Mouse (Mus musculus) neural tube, embryonic 14.5 days (tissue): ENCODE results near the gene Hydin. TPM values are rescaled to one million over a fixed set of nuclear protein-coding genes. Genes with fewer than 3 reads are reported as not detected.

ENCODE experiments used
- ATAC-seq: fragments of 200-750 bp; cut with Nextera tagmentation; 2 replicates; pipeline ENCODE4 v1.8.0; 2017; ENCODE audit warnings: low read depth, mild to moderate bottlenecking, moderate TSS enrichment, moderate library complexity
- H3K27ac ChIP-seq: fragments of 300-500 bp; sonication (generic); 2 replicates; pipeline ENCODE4 v1.5.1; 2014; ENCODE audit warnings: low read depth, mild to moderate bottlenecking, control low read depth, low read length, moderate library complexity, mixed read lengths
- H3K27me3 ChIP-seq: fragments of 300-500 bp; sonication (generic); 2 replicates; pipeline ENCODE4 v1.6.1; 2014; ENCODE audit warnings: low read length; ENCODE audit not compliant: control insufficient read depth, insufficient read depth
- H3K36me3 ChIP-seq: fragments of 300-500 bp; sonication (generic); 2 replicates; pipeline ENCODE4 v1.6.1; 2014; ENCODE audit warnings: low read length, mixed read lengths; ENCODE audit not compliant: control insufficient read depth, insufficient read depth
- H3K4me1 ChIP-seq: fragments of 300-500 bp; sonication (generic); 2 replicates; pipeline ENCODE4 v1.6.1; 2014; ENCODE audit warnings: low read length; ENCODE audit not compliant: control insufficient read depth, insufficient read depth
- H3K4me2 ChIP-seq: fragments of 300-500 bp; sonication (generic); 2 replicates; pipeline ENCODE4 v1.6.1; 2014; ENCODE audit warnings: mild to moderate bottlenecking, low read depth, low read length, control low read depth
- H3K4me3 ChIP-seq: fragments of 300-500 bp; sonication (generic); 2 replicates; pipeline ENCODE4 v1.5.1; 2014; ENCODE audit warnings: low read depth, low read length, control low read depth, mixed read lengths
- H3K9ac ChIP-seq: fragments of 300-500 bp; sonication (generic); replicated peaks from 2 replicates; pipeline ENCODE4 v1.6.1; 2014; ENCODE audit warnings: low read depth, mild to moderate bottlenecking, control low read depth, low read length, mixed read lengths
- H3K9me3 ChIP-seq: fragments of 300-500 bp; sonication (generic); 2 replicates; pipeline ENCODE4 v1.6.1; 2016; ENCODE audit warnings: low read length; ENCODE audit not compliant: control insufficient read depth
- WGBS: fragments of 180-500 bp; shearing (Covaris S2); extraction: QIAGEN DNeasy Blood & Tissue Kit; methylation state at CpG from one replicate; pipeline ENCODE4 v1.1.7; 2014; 5-methylcytosine and 5-hydroxymethylcytosine counted together
- polyA plus RNA-seq: library from polyadenylated mRNA; unstranded; fragments of >200 nt; fragmentation: Nextera tagmentation; extraction: Ambion mirVana; gene quantifications from 2 replicates; pipeline ENCODE4 v1.2.1, GENCODE M21; 2014

Hydin gene
- polyA plus RNA-seq, 1 experiment from 2014 or later: 0.37 TPM

GRCm38 (mm10) chr8:110482275-110482674, 215.5 kb downstream of the Hydin start:
- H3K4me1 ChIP-seq: peaks cover 4% of the 10 kb centered on the region; the same call in 1 of the 2 replicates
- no peaks in the 10 kb centered on the region for H3K27me3 ChIP-seq
- 15% methylated on average over 3 of the region's 3 CpGs for WGBS
- no peak overlapping the region for H3K4me2 ChIP-seq
- no peaks in the 10 kb centered on the region for H3K36me3 ChIP-seq
- no peak overlapping the region for H3K4me3 ChIP-seq
- no peak for ATAC-seq
- H3K27ac ChIP-seq: no peak overlapping the region
- H3K9ac ChIP-seq: no peak overlapping the region
- H3K9me3 ChIP-seq: no peaks in the 10 kb centered on the region

- Histone ChIP-seq H3K9me3 (no peaks in the 10 kb centered on the region), H3K4me1 (peaks cover 4% of the 10 kb centered on the region; the same call in 1 of the 2 replicates), H3K27me3 (no peaks in the 10 kb centered on the region), H3K4me3 (no peak overlapping the region), H3K9ac (no peak overlapping the region), H3K4me2 (no peak overlapping the region), H3K27ac (no peak overlapping the region), H3K36me3 (no peaks in the 10 kb centered on the region)
- no peak for ATAC-seq
- 91% methylated on average over 13 of the region's 13 CpGs for WGBS
Measured at GRCm38 (mm10) chr8:110485234-110485633, 218.5 kb downstream of the Hydin start.

- Histone ChIP-seq H3K4me2 (no peak overlapping the region), H3K27me3 (no peaks in the 10 kb centered on the region), H3K4me1 (peaks cover 4% of the 10 kb centered on the region; the same call in 1 of the 2 replicates), H3K36me3 (no peaks in the 10 kb centered on the region), H3K9ac (no peak overlapping the region), H3K27ac (no peak overlapping the region), H3K4me3 (no peak overlapping the region), H3K9me3 (no peaks in the 10 kb centered on the region)
- ATAC-seq: no peak
- 80% methylated on average over 13 of the region's 13 CpGs for WGBS
Measured at GRCm38 (mm10) chr8:110486020-110486419, 219.2 kb downstream of the Hydin start.

GRCm38 (mm10) chr8:110487644-110488043, 220.9 kb downstream of the Hydin start:
- WGBS: 95% methylated on average over 6 of the region's 6 CpGs
- ATAC-seq: no peak
- H3K4me3 ChIP-seq: no peak overlapping the region
- no peak overlapping the region for H3K27ac ChIP-seq
- no peak overlapping the region for H3K4me2 ChIP-seq
- H3K27me3 ChIP-seq: no peaks in the 10 kb centered on the region
- no peaks in the 10 kb centered on the region for H3K9me3 ChIP-seq
- no peak overlapping the region for H3K9ac ChIP-seq
- no peaks in the 10 kb centered on the region; the same call in 1 of the 2 replicates for H3K4me1 ChIP-seq
- no peaks in the 10 kb centered on the region for H3K36me3 ChIP-seq

GRCm38 (mm10) chr8:110489344-110489743, 222.6 kb downstream of the Hydin start:
- ATAC-seq: no peak
- H3K27me3 ChIP-seq: no peaks in the 10 kb centered on the region
- H3K9me3 ChIP-seq: no peaks in the 10 kb centered on the region
- H3K36me3 ChIP-seq: no peaks in the 10 kb centered on the region
- H3K27ac ChIP-seq: no peak overlapping the region
- H3K4me1 ChIP-seq: no peaks in the 10 kb centered on the region
- WGBS: 75% methylated on average over 4 of the region's 4 CpGs
- H3K9ac ChIP-seq: no peak overlapping the region
- H3K4me3 ChIP-seq: no peak overlapping the region
- H3K4me2 ChIP-seq: no peak overlapping the region

GRCm38 (mm10) chr8:110491118-110491517, 224.3 kb downstream of the Hydin start:
- Histone ChIP-seq H3K4me1 (no peaks in the 10 kb centered on the region), H3K9ac (no peak overlapping the region), H3K4me3 (no peak overlapping the region), H3K27me3 (no peaks in the 10 kb centered on the region), H3K27ac (no peak overlapping the region), H3K9me3 (no peaks in the 10 kb centered on the region), H3K36me3 (no peaks in the 10 kb centered on the region), H3K4me2 (no peak overlapping the region)
- 89% methylated on average over 5 of the region's 5 CpGs for WGBS
- ATAC-seq: no peak

- Histone ChIP-seq H3K27me3 (no peaks in the 10 kb centered on the region), H3K27ac (no peak overlapping the region), H3K9ac (no peak overlapping the region), H3K4me3 (no peak overlapping the region), H3K4me2 (no peak overlapping the region), H3K9me3 (no peaks in the 10 kb centered on the region), H3K4me1 (no peaks in the 10 kb centered on the region), H3K36me3 (no peaks in the 10 kb centered on the region)
- ATAC-seq: no peak
- 82% methylated on average over 9 of the region's 9 CpGs for whole genome bisulfite sequencing
Measured at GRCm38 (mm10) chr8:110496286-110496685, 229.5 kb downstream of the Hydin start.

- H3K36me3 ChIP-seq: no peaks in the 10 kb centered on the region
- no peaks in the 10 kb centered on the region for H3K27me3 ChIP-seq
- H3K4me3 ChIP-seq: no peak overlapping the region
- 34% methylated on average over 10 of the region's 10 CpGs for WGBS
- no peaks in the 10 kb centered on the region for H3K4me1 ChIP-seq
- H3K4me2 ChIP-seq: no peak overlapping the region
- H3K9me3 ChIP-seq: no peaks in the 10 kb centered on the region
- no peak for ATAC-seq
- H3K9ac ChIP-seq: no peak overlapping the region
- no peak overlapping the region for H3K27ac ChIP-seq
Measured at GRCm38 (mm10) chr8:110500253-110500652, 233.5 kb downstream of the Hydin start.

- H3K27ac ChIP-seq: no peak overlapping the region
- H3K36me3 ChIP-seq: no peaks in the 10 kb centered on the region
- no peaks in the 10 kb centered on the region for H3K27me3 ChIP-seq
- H3K4me2 ChIP-seq: no peak overlapping the region
- H3K4me1 ChIP-seq: no peaks in the 10 kb centered on the region
- H3K4me3 ChIP-seq: no peak overlapping the region
- H3K9ac ChIP-seq: no peak overlapping the region
- no peak for ATAC-seq
- WGBS: 80% methylated on average over 6 of the region's 6 CpGs
- no peaks in the 10 kb centered on the region for H3K9me3 ChIP-seq
Measured at GRCm38 (mm10) chr8:110500661-110501060, 233.9 kb downstream of the Hydin start.
